Mouse (Mus musculus) layer of hippocampus, adult 8-10 months (tissue): ENCODE measurements around the gene Ppm1d. TPM values are rescaled to one million over a fixed set of nuclear protein-coding genes. Genes with fewer than 3 reads are reported as not detected.

ENCODE experiments used
- total RNA-seq, 4 experiments: library from RNA; stranded (reverse); gene quantifications; 2 replicates each; pipeline ENCODE4 v1.2.4; 2022

Gene Ppm1d
- total RNA-seq, 4 experiments from 2014 or later: 15.2 to 16.2 (median 15.5) TPM

Other genes starting within 250 kb of the Ppm1d start
- 10 to 100 TPM; 77.9 to 96.7 (median 89.4) TPM for gene Usp32, start 171.1 kb upstream of the Ppm1d start, total RNA-seq
- under 1 TPM in 2 of 4 experiments, not detected in 2; 0.50 to 0.68 TPM for gene 1700125H20Rik, start 140.8 kb upstream of the Ppm1d start, total RNA-seq
- 10 to 100 TPM; 47.3 to 52.9 (median 49.6) TPM for gene Appbp2, start 76.1 kb upstream of the Ppm1d start, total RNA-seq
- 10 to 100 TPM; 60.1 to 74.8 (median 66.2) TPM for gene Bcas3, start 41.9 kb downstream of the Ppm1d start, total RNA-seq